Mouse (Mus musculus) limb, embryonic 11.5 days (tissue): ENCODE measurements at regions not wholly inside any gene's neighbourhood (a gene's known extent, or its start where the extent isn't known, plus 50 kb on each side); places are given as distances from the start of the nearest gene placed in this dataset.

ENCODE experiments used
- ATAC-seq: fragments of 200-750 bp; cut with Nextera tagmentation; 2 replicates; pipeline ENCODE4 v1.8.0; 2017; ENCODE audit warnings: low read depth; ENCODE audit not compliant: insufficient number of reproducible peaks, low FRiP score, low TSS enrichment
- DNase-seq: peaks from one replicate; pipeline ENCODE4 v3.0.0-alpha.2; 2015; ENCODE audit warnings: low spot score
- H3K27ac ChIP-seq: fragments of 300-500 bp; sonication (generic); replicated peaks from 2 replicates; pipeline ENCODE4 v1.5.1; 2014; ENCODE audit warnings: low read depth, mild to moderate bottlenecking, low read length
- H3K27me3 ChIP-seq: fragments of 300-500 bp; sonication (generic); 2 replicates; pipeline ENCODE4 v1.6.1; 2014; ENCODE audit warnings: mild to moderate bottlenecking, low read length, mixed read lengths; ENCODE audit not compliant: control insufficient read depth, insufficient read depth
- H3K36me3 ChIP-seq: fragments of 300-500 bp; sonication (generic); 2 replicates; pipeline ENCODE4 v1.6.1; 2014; ENCODE audit warnings: mild to moderate bottlenecking, low read length, moderate library complexity, mixed read lengths; ENCODE audit not compliant: control insufficient read depth, insufficient read depth
- H3K4me1 ChIP-seq: fragments of 300-500 bp; sonication (generic); 2 replicates; pipeline ENCODE4 v1.6.1; 2014; ENCODE audit warnings: low read length, mixed read lengths; ENCODE audit not compliant: control insufficient read depth, insufficient read depth
- H3K4me2 ChIP-seq: fragments of 300-500 bp; sonication (generic); 2 replicates; pipeline ENCODE4 v1.6.1; 2014; ENCODE audit warnings: low read depth, mild to moderate bottlenecking, moderate library complexity; ENCODE audit not compliant: severe bottlenecking
- H3K4me3 ChIP-seq: fragments of 300-500 bp; sonication (generic); 2 replicates; pipeline ENCODE4 v1.5.1; 2014; ENCODE audit warnings: low read depth, low read length
- H3K9ac ChIP-seq: fragments of 300-500 bp; sonication (generic); 2 replicates; pipeline ENCODE4 v1.6.1; 2014; ENCODE audit warnings: mild to moderate bottlenecking, low read length
- H3K9me3 ChIP-seq: fragments of 300-500 bp; sonication (generic); 2 replicates; pipeline ENCODE4 v1.6.1; 2016; ENCODE audit warnings: low read length; ENCODE audit not compliant: control insufficient read depth
- WGBS: fragments of 180-500 bp; shearing (Covaris S2); extraction: QIAGEN DNeasy Blood & Tissue Kit; methylation state at CpG from one replicate; pipeline ENCODE4 v1.1.7; 2014; 5-methylcytosine and 5-hydroxymethylcytosine counted together

DNA sequence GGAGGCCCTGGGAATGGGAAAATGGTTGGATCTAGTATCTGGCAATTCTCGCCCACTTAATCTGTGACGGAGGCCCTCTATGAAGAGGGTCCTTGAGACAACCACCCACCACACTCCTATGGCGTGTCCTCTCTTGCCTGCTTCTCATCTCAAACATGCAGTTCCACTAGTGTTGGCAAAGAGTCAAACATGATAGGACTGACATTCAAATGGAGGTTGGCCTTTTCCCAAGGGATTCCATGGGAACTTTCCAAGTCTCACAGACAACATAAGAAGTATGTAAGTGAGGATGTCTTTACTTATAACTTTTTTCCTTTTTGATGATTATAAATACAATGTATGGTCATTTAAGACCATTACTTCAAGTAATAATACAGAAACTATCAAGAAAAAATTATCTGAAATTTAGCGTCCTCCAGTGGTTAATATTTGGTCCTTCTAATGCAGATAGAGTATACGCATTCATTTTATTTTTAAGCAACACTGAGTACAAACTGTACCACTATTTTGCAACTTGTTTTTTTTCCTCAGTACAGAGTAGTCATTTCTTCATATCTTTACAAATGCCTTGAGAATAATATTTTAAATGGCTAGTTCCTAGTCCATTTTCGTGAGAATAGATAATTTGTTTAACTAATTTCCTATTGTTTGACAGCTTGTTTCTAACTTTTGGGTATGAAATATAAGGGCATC, 280.2 kb downstream of the Foxo1 start:
- Histone ChIP-seq H3K9ac (no peak overlapping the region), H3K4me3 (no peak overlapping the region), H3K27ac (no peak overlapping the region), H3K36me3 (no peaks in the 10 kb centered on the region), H3K9me3 (no peaks in the 10 kb centered on the region), H3K4me2 (no peak overlapping the region), H3K27me3 (0 out of 2 replicates have a peak, but pooled peaks cover 2% of the 10 kb centered on the region), H3K4me1 (peaks cover under 1% of the 10 kb centered on the region; the same call in 1 of the 2 replicates)
- DNase-seq: no peak
- WGBS: 91% methylated on average over 6 of the region's 6 CpGs
- no peak for ATAC-seq

DNA sequence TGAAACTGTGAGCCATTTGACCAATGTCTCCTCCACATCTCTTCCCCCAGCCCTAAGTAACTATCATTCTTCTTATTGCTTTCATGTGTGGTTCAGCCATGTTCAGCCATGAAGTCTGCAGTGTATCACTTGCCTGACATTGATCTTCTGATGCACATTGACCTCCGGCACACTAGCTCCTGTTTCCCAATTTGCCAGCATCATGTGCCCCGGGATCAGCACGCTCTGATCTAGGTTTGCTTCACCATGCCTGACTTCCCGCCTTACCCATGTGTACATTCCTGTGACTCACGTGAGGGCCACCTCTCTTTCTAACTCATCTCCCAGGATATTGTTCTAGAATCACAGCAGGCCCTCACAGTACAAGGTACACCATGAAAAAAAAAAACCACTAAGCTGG, 277.9 kb downstream of the Foxo1 start:
- Histone ChIP-seq H3K36me3 (no peaks in the 10 kb centered on the region), H3K27me3 (0 out of 2 replicates have a peak, but pooled peaks cover 2% of the 10 kb centered on the region), H3K4me3 (no peak overlapping the region), H3K27ac (no peak overlapping the region), H3K4me2 (no peak overlapping the region), H3K9me3 (no peaks in the 10 kb centered on the region), H3K4me1 (peaks cover 21% of the 10 kb centered on the region), H3K9ac (no peak overlapping the region)
- ATAC-seq (no peak), DNase-seq (no peak)
- WGBS: 94% methylated on average over 5 of the region's 5 CpGs

DNA sequence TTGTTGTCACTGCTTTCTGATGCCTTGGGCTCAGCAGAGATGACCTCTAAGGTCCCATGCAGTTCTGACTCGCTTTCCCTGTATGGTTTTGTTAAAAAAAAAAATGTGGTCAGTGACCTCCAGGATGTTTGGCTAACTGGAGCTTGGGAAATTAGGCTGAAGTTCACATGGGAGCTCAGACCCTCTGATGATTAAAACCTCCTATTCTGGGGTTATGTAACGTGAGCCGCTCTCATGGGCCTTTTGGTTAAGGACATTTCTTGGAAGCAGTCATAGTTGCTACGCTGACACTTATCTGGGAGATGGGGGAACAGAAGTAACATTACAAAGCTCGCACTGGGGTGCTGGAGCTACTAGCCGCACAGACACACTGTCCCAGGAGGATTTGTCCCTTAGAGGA, 274.9 kb downstream of the Foxo1 start:
- Histone ChIP-seq H3K4me2 (no peak overlapping the region), H3K27ac (no peak overlapping the region), H3K27me3 (0 out of 2 replicates have a peak, but pooled peaks cover 2% of the 10 kb centered on the region), H3K4me1 (peaks cover 29% of the 10 kb centered on the region), H3K9me3 (no peaks in the 10 kb centered on the region), H3K9ac (no peak overlapping the region), H3K36me3 (no peaks in the 10 kb centered on the region), H3K4me3 (no peak overlapping the region)
- DNase-seq (no peak), ATAC-seq (no peak)
- WGBS: 63% methylated on average over 6 of the region's 6 CpGs

- Histone ChIP-seq H3K27ac (no peak overlapping the region), H3K9ac (no peak overlapping the region), H3K9me3 (no peaks in the 10 kb centered on the region), H3K4me1 (peaks cover 29% of the 10 kb centered on the region), H3K4me3 (no peak overlapping the region), H3K36me3 (no peaks in the 10 kb centered on the region), H3K4me2 (no peak overlapping the region), H3K27me3 (0 out of 2 replicates have a peak, but pooled peaks cover 2% of the 10 kb centered on the region)
- WGBS: 54% methylated on average over 9 of the region's 9 CpGs
- DNase-seq: no peak
- no peak for ATAC-seq
These were observed 272.8 kb downstream of the Foxo1 start for GRCm38 (mm10) chr3:52540862-52541380.

DNA sequence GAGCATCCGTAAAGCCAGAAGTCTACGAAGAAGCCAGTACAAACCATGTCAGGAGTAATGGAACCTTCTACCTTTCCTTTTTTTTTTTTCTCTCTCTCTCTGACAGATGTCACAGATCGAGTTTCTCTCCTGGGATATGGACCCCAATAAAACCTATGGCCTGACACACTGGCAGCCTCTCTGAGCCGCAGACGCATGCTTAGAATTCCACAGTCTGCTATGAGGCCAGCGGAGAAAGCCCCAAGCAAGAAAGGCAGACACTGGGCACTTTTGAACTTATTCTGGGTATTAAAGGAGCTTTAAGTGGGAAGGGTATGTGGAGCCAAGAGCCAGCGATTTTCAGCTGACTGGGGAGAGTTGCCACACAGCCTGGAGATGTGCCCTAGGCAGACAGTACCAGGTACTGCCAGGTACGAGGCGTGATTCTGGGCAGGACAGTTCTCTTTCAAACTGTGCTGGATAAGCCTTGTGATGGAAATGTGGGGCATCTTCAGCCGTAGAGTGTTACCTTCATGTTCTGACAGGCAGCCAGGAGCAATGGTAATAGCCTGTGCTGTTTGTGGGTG, 271.8 kb downstream of the Foxo1 start:
- Histone ChIP-seq H3K4me1 (peaks cover 29% of the 10 kb centered on the region), H3K4me2 (no peak overlapping the region), H3K9ac (no peak overlapping the region), H3K36me3 (no peaks in the 10 kb centered on the region), H3K4me3 (no peak overlapping the region), H3K27ac (no peak overlapping the region), H3K9me3 (no peaks in the 10 kb centered on the region), H3K27me3 (0 out of 2 replicates have a peak, but pooled peaks cover 2% of the 10 kb centered on the region)
- peak; percentile 53 for DNase-seq
- 37% methylated on average over 10 of the region's 10 CpGs for WGBS
- no peak for ATAC-seq

- Histone ChIP-seq H3K36me3 (no peaks in the 10 kb centered on the region), H3K9ac (no peak overlapping the region), H3K9me3 (no peaks in the 10 kb centered on the region), H3K27me3 (no peaks in the 10 kb centered on the region), H3K4me1 (peaks cover 31% of the 10 kb centered on the region), H3K4me2 (no peak overlapping the region), H3K4me3 (no peak overlapping the region), H3K27ac (no peak overlapping the region)
- no peak for DNase-seq
- no peak for ATAC-seq
- WGBS: 87% methylated on average over 4 of the region's 4 CpGs
These were observed 270.2 kb downstream of the Foxo1 start for GRCm38 (mm10) chr3:52538306-52538705.

- Histone ChIP-seq H3K4me1 (peaks cover 22% of the 10 kb centered on the region), H3K27ac (no peak overlapping the region), H3K4me2 (no peak overlapping the region), H3K9me3 (no peaks in the 10 kb centered on the region), H3K27me3 (no peaks in the 10 kb centered on the region), H3K36me3 (no peaks in the 10 kb centered on the region), H3K4me3 (no peak overlapping the region), H3K9ac (no peak overlapping the region)
- DNase-seq (no peak), ATAC-seq (no peak)
- WGBS: 82% methylated on average over 10 of the region's 10 CpGs
These were observed 269.3 kb downstream of the Foxo1 start for GRCm38 (mm10) chr3:52537362-52537911.

GRCm38 (mm10) chr3:52535411-52536021, 267.4 kb downstream of the Foxo1 start:
- H3K9ac ChIP-seq: no peak overlapping the region
- WGBS: 22% methylated on average over 7 of the region's 7 CpGs

More at GRCm38 (mm10) chr3:52535411-52536021, 267.4 kb downstream of the Foxo1 start:
- H3K27me3 ChIP-seq: no peaks in the 10 kb centered on the region
- no peaks in the 10 kb centered on the region for H3K36me3 ChIP-seq
- peak; percentile 35 for DNase-seq
- peaks cover 10% of the 10 kb centered on the region; the same call in 1 of the 2 replicates for H3K4me1 ChIP-seq
- no peak overlapping the region for H3K27ac ChIP-seq
- no peaks in the 10 kb centered on the region for H3K9me3 ChIP-seq
- H3K4me3 ChIP-seq: no peak overlapping the region
- no peak overlapping the region for H3K4me2 ChIP-seq
- ATAC-seq: peak; percentile 54; the same call in 1 of the 2 replicates
